ENCODE assay signal across 22 mouse cellular contexts in the genomic region with DNA sequence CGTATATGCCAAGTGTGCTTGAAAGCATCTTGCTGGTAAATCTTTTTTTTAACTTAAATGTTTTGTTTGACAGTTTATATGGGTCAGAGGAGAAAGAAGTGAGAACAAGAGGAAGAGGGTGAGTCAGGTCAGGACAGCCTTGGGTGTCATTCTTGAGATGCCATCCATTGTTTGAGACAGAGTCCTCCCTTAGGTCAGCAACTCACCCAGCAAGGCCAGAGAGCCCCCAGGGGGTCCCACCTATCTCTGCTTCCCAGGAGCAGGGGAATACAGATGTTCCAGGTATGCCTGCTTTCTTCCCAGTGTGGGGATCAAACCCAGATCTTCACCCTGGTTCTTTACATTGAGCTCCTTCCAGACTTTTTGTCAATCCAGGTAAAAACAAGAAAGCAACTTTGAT. TPM values are rescaled to one million over a fixed set of nuclear protein-coding genes. Genes with fewer than 3 reads are reported as not detected.
DNase-seq lines count a peak whose midpoint lies in the region; ATAC-seq and TF ChIP-seq lines count a peak whose summit lies in the region.
"Had no signal": no experiment of that assay in that cellular context is flagged by ENCODE, and none has a peak within 500 bp of the region (broad histone marks: within the 10 kb centered on the region; RNA-seq: fewer than 3 reads in every experiment).

No protein-coding gene starts in this region.

- no peak overlapping the region for H3K4me3 ChIP-seq in ES-Bruce4 (ENCODE audit: low read depth, low read length)
- H3K4me3 ChIP-seq in embryonic fibroblast, embryonic 13.5 days (ENCODE audit: insufficient read depth, low read length) = no peak overlapping the region
- H3K4me3 ChIP-seq: embryonic facial prominence, embryonic 13.5 days; embryonic facial prominence, embryonic 15.5 days; forebrain, embryonic 13.5 days; forebrain, embryonic 15.5 days had no signal

- no peaks in the 10 kb centered on the region for H3K36me3 ChIP-seq in ES-Bruce4 (ENCODE audit: control insufficient read depth, insufficient read depth, low read length, poor library complexity, severe bottlenecking)
- H3K36me3 ChIP-seq: embryonic facial prominence, embryonic 13.5 days; embryonic facial prominence, embryonic 15.5 days; forebrain, embryonic 15.5 days had no signal

- no peak overlapping the region for H3K27ac ChIP-seq in ES-Bruce4 (ENCODE audit: insufficient read depth, low read length)
- peak overlapping the region; percentile 6; the same call in 1 of the 2 replicates for H3K27ac ChIP-seq in embryonic fibroblast, embryonic 13.5 days (ENCODE audit: insufficient read depth, low read length)
- H3K27ac ChIP-seq: embryonic facial prominence, embryonic 13.5 days; embryonic facial prominence, embryonic 15.5 days; forebrain, embryonic 13.5 days; forebrain, embryonic 15.5 days had no signal

- H3K9ac ChIP-seq in ES-Bruce4 (ENCODE audit: low read depth, poor library complexity, severe bottlenecking) = no peak overlapping the region
- H3K9ac ChIP-seq: embryonic facial prominence, embryonic 13.5 days; embryonic facial prominence, embryonic 15.5 days; forebrain, embryonic 13.5 days; forebrain, embryonic 15.5 days; forebrain, postnatal 0 days had no signal

- ATAC-seq in megakaryocyte, adult 5-6 weeks (ENCODE audit: poor library complexity, severe bottlenecking) = no peak
- ATAC-seq: activated CD4-positive, CD25-positive, alpha-beta regulatory T cell, adult 4 months; forebrain, embryonic 13.5 days; forebrain, embryonic 15.5 days; forebrain, postnatal 0 days; Patski had no signal

- TF ChIP-seq EP300 in ES-Bruce4 (IDR thresholded peaks at IDR 0.05; ENCODE audit: insufficient read depth, low read depth, low read length) = peak; percentile 86

- H3K4me1 ChIP-seq in ES-Bruce4 (ENCODE audit: control insufficient read depth, insufficient read depth, low read length) = peaks cover 8% of the 10 kb centered on the region
- H3K4me1 ChIP-seq in embryonic fibroblast, embryonic 13.5 days (ENCODE audit: control insufficient read depth, insufficient read depth, low read length) = peaks cover 7% of the 10 kb centered on the region
- H3K4me1 ChIP-seq: embryonic facial prominence, embryonic 15.5 days had no signal

- peak; percentile 33 for DNase-seq in ES-CJ7 (ENCODE audit: low read depth, low spot score)
- DNase-seq in R1 (ENCODE audit: low read depth, low spot score) = peak; percentile 66
- no peak for DNase-seq in right cerebral cortex, adult 2 months (ENCODE audit: low spot score in 2 of 2)
- DNase-seq in cerebellum, postnatal 36 days = no peak
- DNase-seq: adrenal gland, adult 8-10 months; adrenal gland, postnatal 14 days; adrenal gland, postnatal 36 days; cerebellum, adult 11-12 months; cerebellum, adult 9-10 months; cerebellum, postnatal 10 days; cerebellum, postnatal 25 days; embryo, embryonic 11 days; forebrain, postnatal 0 days had no signal

- TF ChIP-seq CTCF in ES-Bruce4 (IDR thresholded peaks at IDR 0.05; ENCODE audit: low read depth, low read length) = no peak
- TF ChIP-seq CTCF in embryonic fibroblast, embryonic 13.5 days (IDR thresholded peaks at IDR 0.05; ENCODE audit: borderline replicate concordance, insufficient read depth, low read length) = no peak

- no peak for TF ChIP-seq POLR2A in ES-Bruce4 (IDR thresholded peaks at IDR 0.05; ENCODE audit: insufficient read depth, low read length)
- no peak for TF ChIP-seq POLR2A in embryonic fibroblast, embryonic 13.5 days (IDR thresholded peaks at IDR 0.05; ENCODE audit: low read depth, low read length)

- no peaks in the 10 kb centered on the region for H3K27me3 ChIP-seq in ES-Bruce4 (ENCODE audit: control insufficient read depth, insufficient read depth, low read length, poor library complexity, severe bottlenecking)
- H3K27me3 ChIP-seq: embryonic facial prominence, embryonic 13.5 days; embryonic facial prominence, embryonic 15.5 days; forebrain, embryonic 13.5 days; forebrain, embryonic 15.5 days; Patski had no signal

- H3K9me3 ChIP-seq in ES-Bruce4 (replicated peaks; ENCODE audit: control insufficient read depth, insufficient read depth, low read length, poor library complexity, severe bottlenecking) = peaks cover 11% of the 10 kb centered on the region
- H3K9me3 ChIP-seq: embryonic facial prominence, embryonic 13.5 days; embryonic facial prominence, embryonic 15.5 days; forebrain, embryonic 13.5 days; forebrain, embryonic 15.5 days had no signal

RNA-seq across cellular contexts. Expression of a gene that starts 43.7 kb away (rescaled TPM):
- 154 and 159 TPM in 2 replicates for polyA plus RNA-seq in ES-Bruce4 (2011; ENCODE audit: insufficient read depth, insufficient read length, low read depth, missing spikeins)
- polyA plus RNA-seq in embryonic fibroblast, embryonic 13.5 days (2011; ENCODE audit: insufficient read length, low read depth, missing spikeins) = 82.7 and 83.0 TPM in 2 replicates
- 17.3 and 17.7 TPM in 2 replicates for total RNA-seq in megakaryocyte, adult 5-6 weeks (2015)
- 11.4 and 26.1 TPM in 2 replicates for total RNA-seq in megakaryocyte, adult 5-6 weeks (2017)

Comparison
In these comparisons a context has a peak if more than half of its experiments do, and no peak if none do; other contexts are left out.
1. DNase-seq: peak in ES-CJ7 (single experiment) and R1 (single experiment); none in right cerebral cortex, adult 2 months (0 of 2) and cerebellum, postnatal 36 days (0 of 2).